Mouse (Mus musculus): ENCODE measurements around the gene Nusap1. TPM values are rescaled to one million over a fixed set of nuclear protein-coding genes. Genes with fewer than 3 reads are reported as not detected.
"Not testable (repeated sequence)": the region's sequence is repeated elsewhere in the genome, so short reads cannot be mapped to it uniquely, and the experiment has no call there.

Nusap1 gene
- total RNA-seq, 2 experiments from 2014 or later = 1.4 to 1.9 TPM

DNA sequence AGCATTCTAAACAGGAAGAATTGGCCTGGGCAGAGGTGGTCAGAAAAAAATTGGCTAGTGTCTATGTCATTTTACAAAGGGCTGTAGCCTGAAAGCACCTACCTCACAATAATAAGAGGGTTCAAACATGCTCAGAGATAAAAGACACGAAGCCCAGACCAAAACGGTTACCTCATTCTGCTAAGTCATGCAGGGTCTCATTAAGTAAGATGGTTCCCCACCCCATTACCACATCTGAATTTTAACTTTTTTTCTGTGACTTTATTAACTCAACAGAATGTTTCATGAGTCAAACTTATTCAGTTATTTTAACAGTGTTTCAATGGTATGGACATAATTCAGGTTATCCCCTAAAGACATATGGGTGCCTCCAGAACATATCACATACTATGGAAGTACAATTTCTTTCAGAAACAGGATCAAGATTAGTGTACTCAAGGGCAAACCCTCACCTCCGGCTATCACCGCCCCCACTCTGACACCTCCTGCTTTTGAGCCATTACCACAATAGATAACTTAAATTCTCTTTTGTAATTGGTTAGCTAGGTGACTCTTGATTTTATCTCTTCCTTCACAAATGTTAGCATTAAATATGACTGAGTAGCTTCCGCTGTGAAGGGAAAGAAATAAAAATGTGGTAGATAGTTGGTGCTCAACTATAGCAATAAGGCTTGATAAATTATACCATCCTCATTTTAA is 23.3 kb downstream of the Nusap1 start:
- no peak for DNase-seq (ENCODE audit: low spot score in 2 of 2)

DNA sequence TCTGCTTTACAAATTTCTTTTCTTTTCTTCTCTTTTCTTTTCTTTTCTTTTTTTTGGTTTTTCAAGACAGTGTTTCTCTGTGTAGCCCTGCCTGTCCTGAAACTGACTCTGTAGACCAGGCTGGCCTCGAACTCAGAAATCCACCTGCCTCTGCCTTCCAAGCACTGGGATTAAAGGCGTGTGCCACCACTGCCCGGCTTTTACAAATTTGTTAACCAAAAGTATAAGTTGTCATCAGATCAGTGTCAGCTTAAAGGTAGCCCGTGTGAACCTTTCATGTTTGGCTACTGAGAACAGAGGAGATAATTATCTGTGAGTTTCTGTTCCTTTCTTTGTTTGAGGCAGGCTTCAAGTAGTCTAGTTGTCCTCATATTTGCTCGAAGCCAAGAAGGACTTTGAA is 26.2 kb downstream of the Nusap1 start:
- DNase-seq (ENCODE audit: low spot score in 2 of 2) = no peak

DNA sequence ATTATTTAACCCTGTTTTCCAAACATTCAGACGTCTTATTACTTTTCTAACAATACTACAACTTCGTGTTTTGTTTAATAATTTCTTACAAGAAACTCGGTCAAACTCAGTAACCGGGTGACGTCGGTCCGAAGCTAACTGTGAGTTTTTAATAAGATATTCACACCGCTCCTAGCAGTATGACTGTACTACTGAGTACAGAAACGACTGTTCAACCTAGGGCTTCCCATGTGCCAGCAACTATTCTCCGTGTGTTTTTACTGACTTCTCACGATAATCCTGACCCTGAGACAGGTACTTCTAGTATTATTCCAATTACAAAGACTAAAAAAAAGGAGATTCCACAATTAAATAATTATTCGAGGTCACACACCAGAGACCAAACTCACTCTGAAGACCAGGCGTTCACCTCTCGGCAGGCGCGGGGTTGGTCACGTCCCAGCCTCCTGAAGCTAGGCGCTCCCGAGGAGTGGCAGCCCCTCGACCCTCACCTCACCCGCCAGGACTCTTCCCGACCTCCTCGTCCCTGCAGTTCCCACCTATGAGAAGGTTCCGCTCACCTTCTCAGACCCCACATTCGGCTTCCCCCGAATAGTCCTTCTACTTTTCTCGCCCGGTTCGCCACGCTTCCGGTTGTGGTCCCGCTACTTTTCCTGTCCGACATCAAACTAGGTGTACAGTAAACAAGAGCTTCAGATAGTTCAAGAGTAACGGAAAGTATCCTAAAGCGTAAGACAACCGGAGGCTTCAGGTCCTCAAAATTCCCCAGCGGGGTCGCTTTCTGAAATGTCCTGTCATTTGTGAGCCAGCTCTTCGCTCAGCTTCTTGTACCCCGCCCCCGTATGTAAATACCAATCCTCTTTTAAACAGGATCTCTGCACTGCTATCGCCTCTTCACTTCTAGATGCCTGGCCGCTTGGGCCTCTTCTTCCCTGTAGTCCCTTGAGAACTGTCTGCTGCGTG is 44.4 kb downstream of the Nusap1 start, which contains the start of gene Ndufaf1:
TSS of gene Ndufaf1 (minus strand) at position 608 of the 963 bp plus-strand sequence.
- DNase-seq (ENCODE audit: low spot score in 2 of 2) = peak; percentile 76 to 79

DNA sequence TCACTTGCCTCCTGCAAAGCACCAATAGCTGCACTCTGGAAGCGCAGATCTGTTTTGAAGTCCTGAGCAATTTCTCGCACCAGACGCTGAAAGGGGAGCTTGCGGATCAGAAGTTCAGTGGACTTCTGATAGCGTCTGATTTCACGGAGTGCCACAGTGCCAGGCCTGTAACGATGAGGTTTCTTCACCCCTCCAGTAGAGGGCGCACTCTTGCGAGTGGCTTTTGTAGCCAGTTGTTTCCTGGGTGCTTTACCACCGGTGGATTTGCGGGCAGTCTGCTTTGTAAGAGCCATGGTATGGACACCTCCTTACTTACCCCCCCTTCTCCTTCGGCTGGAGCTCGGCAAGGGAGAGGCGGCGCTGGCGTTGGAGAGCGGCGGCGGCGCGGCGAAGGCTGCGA is 47.6 kb downstream of the Nusap1 start:
- not testable (repeated sequence) for DNase-seq (ENCODE audit: low spot score in 2 of 2)

DNA sequence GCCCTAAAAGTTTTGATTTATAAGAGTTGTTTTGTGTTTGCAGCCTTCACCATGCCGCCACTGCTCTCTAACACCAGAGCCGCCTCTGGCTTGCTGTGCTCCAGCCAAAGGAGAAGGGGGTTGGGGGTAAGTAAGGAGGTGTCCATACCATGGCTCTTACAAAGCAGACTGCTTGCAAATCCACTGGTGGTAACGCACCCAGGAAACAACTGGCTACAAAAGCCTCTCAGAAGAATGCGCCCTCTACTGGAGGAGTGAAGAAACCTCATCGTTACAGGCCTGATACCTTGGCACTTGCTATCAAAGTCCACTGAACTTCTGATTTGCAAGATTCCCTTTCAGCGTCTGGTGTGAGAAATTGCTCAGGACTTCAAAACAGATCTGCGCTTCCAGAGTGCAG is 50.9 kb downstream of the Nusap1 start:
- DNase-seq (ENCODE audit: low spot score in 2 of 2) = no peak

DNA sequence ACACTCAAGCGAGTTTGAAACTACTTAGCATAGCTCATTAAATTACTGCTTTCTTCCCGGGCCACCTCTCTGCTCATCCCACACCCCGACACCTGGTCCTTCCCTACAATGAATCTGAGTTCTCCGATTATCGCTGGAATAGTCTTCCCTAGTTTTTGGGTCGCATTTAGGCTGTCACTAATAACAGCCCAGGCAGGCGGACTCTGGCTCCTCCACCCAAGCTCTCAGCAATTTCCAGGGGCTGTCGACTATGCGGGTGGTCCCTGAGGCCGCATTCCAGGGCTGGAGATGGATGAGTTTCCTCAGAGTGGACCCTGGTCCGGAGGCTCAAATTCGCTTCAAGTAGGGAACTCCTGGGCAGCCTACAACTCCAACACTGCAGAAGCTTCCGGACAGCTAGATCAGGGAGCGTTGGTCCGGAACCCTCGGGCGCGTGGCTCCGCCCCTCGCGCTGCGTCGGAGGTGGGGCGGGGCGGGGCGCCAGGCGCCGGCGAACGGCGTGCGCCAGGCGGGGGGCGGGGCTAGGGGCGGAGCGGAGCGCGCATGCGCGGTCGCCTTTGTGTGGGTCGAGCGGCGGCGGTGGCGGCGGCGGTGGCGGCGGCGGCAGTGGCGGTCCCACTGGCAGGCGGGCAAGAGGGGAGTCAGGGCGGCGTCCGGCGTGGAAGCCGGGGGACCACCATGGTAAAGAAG is 56.6 kb downstream of the Nusap1 start, which contains the start of gene Rtf1:
TSS of gene Rtf1 (plus strand) at position 544 of the 690 bp plus-strand sequence.
- DNase-seq (ENCODE audit: low spot score in 2 of 2) = peak; percentile 98 to 99

DNA sequence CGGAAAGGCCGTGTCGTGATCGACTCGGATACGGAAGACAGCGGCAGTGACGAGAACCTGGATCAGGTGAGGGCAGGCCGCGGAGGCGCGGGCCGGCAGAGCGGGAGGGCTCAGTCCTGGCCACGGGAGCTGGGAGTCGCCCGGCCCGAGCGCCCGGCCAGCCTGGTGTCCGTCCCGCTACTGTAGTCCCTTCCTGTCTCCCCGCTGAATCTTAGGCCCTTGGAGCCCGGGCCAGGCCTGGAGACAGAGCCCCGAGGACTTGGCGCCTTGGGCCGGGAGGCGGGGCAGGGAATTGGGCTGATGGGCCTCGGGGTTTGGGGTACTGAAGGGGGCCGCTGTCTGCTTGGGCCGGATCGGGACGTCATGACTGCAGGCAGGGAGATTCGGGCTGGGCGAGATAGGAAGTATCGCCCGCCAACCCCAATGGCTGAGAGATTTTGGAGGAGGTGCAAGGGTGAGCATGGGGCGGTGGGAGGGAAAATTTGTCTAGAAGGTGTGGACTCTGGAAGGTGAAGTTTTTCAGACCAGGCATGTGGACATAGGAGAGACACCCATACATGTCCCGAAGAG is 57.2 kb downstream of the Nusap1 start:
- no peak for DNase-seq (ENCODE audit: low spot score in 2 of 2)

DNA sequence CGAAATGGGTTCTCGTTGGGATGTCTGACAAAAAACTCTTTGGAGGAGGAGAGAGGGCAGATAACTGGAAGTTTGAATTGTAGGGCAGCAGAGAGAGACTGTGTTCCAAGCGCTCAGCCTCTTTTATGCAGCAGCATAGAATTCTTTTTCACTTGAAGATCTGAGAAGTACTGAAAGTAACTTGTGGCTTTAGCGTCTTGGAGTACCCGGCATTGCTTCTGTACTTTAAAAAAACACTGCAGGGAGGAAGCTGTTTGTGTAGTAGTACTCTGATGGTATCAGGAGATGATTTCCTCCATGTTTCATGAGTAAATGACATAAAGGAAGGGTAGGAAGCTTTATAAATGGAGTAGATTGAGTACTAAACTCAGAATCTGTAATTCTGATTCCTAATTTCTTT is 57.7 kb downstream of the Nusap1 start:
- DNase-seq (ENCODE audit: low spot score in 2 of 2) = no peak

DNA sequence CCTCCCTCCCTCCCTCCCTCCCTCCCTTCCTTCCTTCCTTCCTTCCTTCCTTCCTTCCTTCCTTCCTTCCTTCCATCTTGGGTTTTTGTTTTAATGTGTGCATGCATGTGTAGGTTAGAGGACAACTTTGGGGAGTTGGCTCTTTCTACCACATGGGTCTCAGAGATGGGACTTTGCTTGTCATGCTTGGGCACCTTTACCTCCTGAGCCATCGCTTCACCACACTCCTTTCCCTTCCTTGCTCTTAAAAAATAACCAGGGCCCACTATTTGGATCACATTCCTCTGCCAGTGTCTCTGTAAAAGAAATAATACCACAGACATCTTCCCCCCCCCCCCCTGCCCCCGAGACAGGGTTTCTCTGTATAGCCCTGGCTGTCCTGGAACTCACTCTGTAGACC is 65.6 kb downstream of the Nusap1 start:
- no peak for DNase-seq (ENCODE audit: low spot score in 2 of 2)

DNA sequence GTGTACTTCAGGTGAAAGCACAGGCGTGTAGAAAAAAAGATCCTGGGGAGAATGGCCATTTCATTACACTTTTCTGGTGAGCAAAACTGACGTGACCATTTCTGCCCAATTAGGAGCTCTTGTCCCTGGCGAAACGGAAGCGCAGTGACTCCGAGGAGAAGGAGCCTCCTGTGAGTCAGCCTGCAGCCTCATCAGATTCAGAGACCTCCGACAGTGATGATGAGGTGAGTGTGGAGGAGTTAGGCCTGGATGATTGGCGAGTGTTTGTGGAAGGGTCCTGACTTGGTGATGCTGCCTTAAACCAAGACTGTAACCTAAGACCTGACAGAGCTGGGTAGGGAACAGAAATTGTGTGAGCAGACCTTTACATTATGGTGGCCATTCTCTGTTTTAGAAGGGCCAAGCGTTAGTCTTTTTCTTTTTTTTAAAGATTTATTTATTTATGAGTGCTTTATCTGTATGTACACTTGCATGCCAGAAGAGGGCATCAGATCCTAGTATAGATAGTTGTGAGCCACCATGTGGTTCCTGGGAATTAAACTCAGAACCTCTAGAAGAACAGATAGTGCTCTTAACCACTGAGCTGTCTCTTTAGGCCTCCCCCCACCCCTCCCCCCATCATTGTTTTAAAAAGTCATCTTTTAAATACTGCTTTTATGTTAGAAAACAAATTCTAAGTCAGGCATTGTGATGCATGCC is 74.1 kb downstream of the Nusap1 start:
- DNase-seq (ENCODE audit: low spot score in 2 of 2) = no peak

DNA sequence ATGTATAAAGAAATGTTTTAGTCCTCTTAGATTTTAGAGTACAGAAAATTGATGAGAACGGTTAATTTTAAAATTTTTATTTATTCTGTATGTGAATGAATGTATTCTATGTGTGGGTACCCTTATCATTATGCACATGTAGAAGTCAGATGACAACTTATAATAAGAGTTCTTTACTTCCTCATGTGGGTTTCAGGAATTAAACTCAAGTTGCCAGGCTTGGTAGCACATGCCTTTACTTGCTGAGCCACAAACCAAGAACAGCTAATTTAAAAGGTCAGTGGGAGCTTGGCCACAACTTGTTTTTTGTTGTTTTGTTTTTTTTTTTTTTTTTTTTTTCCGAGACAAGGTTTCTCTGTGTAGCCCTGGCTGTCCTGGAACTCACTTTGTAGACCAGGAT is 76.7 kb downstream of the Nusap1 start:
- DNase-seq (ENCODE audit: low spot score in 2 of 2) = no peak

DNA sequence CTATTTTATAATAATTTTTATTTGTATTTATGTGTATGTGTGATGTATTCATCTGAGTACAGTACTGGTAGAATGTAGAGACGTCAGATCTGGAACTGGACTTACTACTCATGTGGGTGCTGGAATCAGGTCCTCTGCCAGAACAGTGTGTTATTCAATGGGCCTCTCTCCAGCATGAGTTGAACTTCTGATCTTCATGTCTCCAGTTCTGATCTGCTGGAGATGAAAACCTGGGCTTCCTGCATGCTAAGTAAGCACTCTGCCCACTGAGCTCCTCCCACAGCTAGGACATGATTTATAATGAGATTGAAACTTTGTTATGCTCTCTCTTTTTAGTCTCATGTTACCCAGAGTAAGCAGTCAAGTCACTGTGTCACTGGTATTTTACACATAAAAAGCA is 78.0 kb downstream of the Nusap1 start:
- no peak for DNase-seq (ENCODE audit: low spot score in 2 of 2)

DNA sequence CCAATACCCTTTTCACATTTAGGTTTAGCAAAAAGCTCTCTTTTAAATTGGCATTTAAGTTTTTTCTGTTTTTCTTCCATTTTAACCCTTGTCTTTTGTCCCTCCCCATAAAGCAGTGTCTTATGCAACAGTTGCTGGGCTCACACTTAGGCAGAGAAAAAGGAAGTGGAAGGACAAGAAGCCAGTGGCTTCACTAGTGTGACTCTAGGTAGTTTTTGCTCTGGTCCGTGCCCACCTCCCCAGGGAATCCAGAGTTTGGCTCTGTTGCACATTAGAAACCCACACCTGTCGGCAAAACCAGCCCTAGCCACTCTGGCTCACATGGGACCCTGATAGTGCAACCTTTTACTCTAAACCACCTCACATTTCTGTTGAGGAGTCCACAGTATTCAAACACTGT is 80.4 kb downstream of the Nusap1 start:
- no peak for DNase-seq (ENCODE audit: low spot score in 2 of 2)

DNA sequence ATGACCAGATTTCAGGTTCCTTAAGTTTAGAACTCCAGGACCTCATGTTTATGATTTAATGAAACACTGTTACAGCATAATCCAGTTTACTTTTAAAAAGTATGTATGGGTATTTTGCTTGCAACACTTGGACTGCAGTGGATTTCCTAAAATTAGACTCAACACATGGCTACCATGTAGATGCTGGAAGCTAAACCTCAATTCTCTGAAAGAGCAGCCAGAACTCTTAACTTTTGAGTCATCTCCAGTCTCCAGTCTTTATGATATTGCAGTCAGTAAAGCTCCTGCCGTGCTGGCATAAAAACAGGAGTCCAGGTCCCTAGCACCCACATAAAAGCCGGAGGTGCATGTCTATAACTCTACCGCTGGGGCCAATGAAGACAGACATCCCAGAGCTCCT is 81.9 kb downstream of the Nusap1 start:
- no peak for DNase-seq (ENCODE audit: low spot score in 2 of 2)

Other genes with a start within 250 kb of the Nusap1 start
- gene Ino80, start 140.6 kb upstream of the Nusap1 start, total RNA-seq (2021) = 10 to 100 TPM; 20.0 to 22.6 TPM
- gene Exd1, start 70.7 kb upstream of the Nusap1 start, total RNA-seq (2021) = 1 to 10 TPM; 2.5 to 2.6 TPM
- 100 to 1,000 TPM; 306 to 408 TPM for gene Chp1, start 70.6 kb upstream of the Nusap1 start, total RNA-seq (2021)
- gene Oip5, start 171 bp downstream of the Nusap1 start, total RNA-seq (2021) = 1 to 10 TPM in 1 of 2 experiments, under 1 TPM in 1; 0.70 to 1.1 TPM
- 10 to 100 TPM; 39.1 to 45.4 TPM for gene Ndufaf1, start 44.5 kb downstream of the Nusap1 start, total RNA-seq (2021)
- gene Rtf1, start 56.8 kb downstream of the Nusap1 start, total RNA-seq (2021) = 10 to 100 TPM; 20.5 to 29.0 TPM
- gene Itpka, start 124.0 kb downstream of the Nusap1 start, total RNA-seq (2021) = 1 to 10 TPM; 2.1 to 4.0 TPM
- 1 to 10 TPM in 1 of 2 experiments, under 1 TPM in 1; 0.99 to 1.1 TPM for gene Ltk, start 142.1 kb downstream of the Nusap1 start, total RNA-seq (2021)
- 10 to 100 TPM; 12.5 to 14.4 TPM for gene Rpap1, start 169.2 kb downstream of the Nusap1 start, total RNA-seq (2021)
- gene Tyro3, start 179.4 kb downstream of the Nusap1 start, total RNA-seq (2021) = 1 to 10 TPM; 2.5 to 3.5 TPM

Data from adrenal gland, adult 18-20 months (tissue).